Mouse (Mus musculus): ENCODE data around the gene Fam120a. TPM values are rescaled to one million over a fixed set of nuclear protein-coding genes. Genes with fewer than 3 reads are reported as not detected.
A peak's percentile ranks its signal among the peaks of the same experiment; 100 is the strongest.

Gene Fam120a
- total and polyA plus RNA-seq, 2 experiments from 2014 or later: 9.5 to 58.3 TPM

GRCm38 (mm10) chr13:48895376-48895775, 72.4 kb downstream of the Fam120a start:
- no peak for DNase-seq (ENCODE audit: low spot score)
- no peak overlapping the region for H3K27ac ChIP-seq (ENCODE audit: low read depth, low read length)
- H3K4me2 ChIP-seq (ENCODE audit: low read depth, low read length, poor library complexity, severe bottlenecking): no peak overlapping the region
- H3K9me3 ChIP-seq (ENCODE audit: low read length): no peaks in the 10 kb centered on the region
- H3K27me3 ChIP-seq (ENCODE audit: insufficient read depth, low read length): no peaks in the 10 kb centered on the region
- H3K4me3 ChIP-seq (ENCODE audit: low read depth, low read length): no peak overlapping the region
- no peak for TF ChIP-seq CTCF (IDR thresholded peaks at IDR 0.05)
- no peak overlapping the region for H3K9ac ChIP-seq (replicated peaks; ENCODE audit: low read length, poor library complexity, severe bottlenecking)
- H3K36me3 ChIP-seq (ENCODE audit: insufficient read depth, low read length): peaks cover 40% of the 10 kb centered on the region
- ATAC-seq (ENCODE audit: low FRiP score): no peak
- 89% methylated on average over 5 of the region's 5 CpGs for WGBS
- H3K4me1 ChIP-seq (ENCODE audit: insufficient read depth, low read length): no peaks in the 10 kb centered on the region

DNA sequence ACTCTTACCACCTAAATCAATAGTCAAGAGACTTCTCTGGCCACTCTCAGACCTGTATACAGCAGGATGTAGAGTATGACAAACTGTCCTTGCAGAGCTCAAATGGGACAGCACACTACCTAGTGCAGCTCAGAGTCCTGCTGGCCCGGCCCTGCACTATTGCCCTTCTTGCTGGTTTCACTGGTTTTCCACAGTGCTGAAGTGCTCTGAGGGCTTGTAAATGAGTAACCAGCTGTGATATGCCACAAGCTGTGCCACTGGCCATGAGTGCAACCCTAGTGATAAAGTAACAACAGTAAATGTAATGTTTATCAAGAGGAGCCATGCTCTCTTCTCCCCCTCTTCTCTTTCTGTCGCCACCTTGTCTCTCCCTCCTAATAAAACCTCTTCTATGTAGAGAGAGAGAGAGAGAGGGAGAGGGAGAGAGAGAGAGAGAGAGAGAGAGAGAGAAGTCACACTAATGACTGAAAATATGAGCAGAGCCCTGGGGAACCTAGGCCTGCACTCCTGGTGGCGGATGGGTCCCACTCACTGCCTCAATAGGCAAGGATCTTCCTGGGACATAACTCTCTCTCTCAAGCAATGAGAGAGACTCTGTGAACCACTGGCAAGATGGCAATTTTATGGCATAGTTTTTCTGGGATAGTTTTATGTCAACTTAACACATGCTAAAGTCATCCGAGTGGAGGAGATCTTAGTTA, 77.4 kb downstream of the Fam120a start:
- H3K4me1 ChIP-seq (ENCODE audit: insufficient read depth, low read length): no peaks in the 10 kb centered on the region
- H3K4me2 ChIP-seq (ENCODE audit: low read depth, low read length, poor library complexity, severe bottlenecking): no peak overlapping the region
- peaks cover 54% of the 10 kb centered on the region for H3K36me3 ChIP-seq (ENCODE audit: insufficient read depth, low read length)
- 96% methylated on average over 4 of the region's 4 CpGs for WGBS
- no peak overlapping the region for H3K9ac ChIP-seq (replicated peaks; ENCODE audit: low read length, poor library complexity, severe bottlenecking)
- no peak for TF ChIP-seq CTCF (IDR thresholded peaks at IDR 0.05)
- no peaks in the 10 kb centered on the region for H3K27me3 ChIP-seq (ENCODE audit: insufficient read depth, low read length)
- ATAC-seq (ENCODE audit: low FRiP score): no peak
- no peak overlapping the region for H3K4me3 ChIP-seq (ENCODE audit: low read depth, low read length)
- no peak overlapping the region for H3K27ac ChIP-seq (ENCODE audit: low read depth, low read length)
- DNase-seq (ENCODE audit: low spot score): no peak
- H3K9me3 ChIP-seq (ENCODE audit: low read length): no peaks in the 10 kb centered on the region

GRCm38 (mm10) chr13:48878534-48878933, 89.3 kb downstream of the Fam120a start:
- Histone ChIP-seq H3K4me2 (ENCODE audit: low read depth, low read length, poor library complexity, severe bottlenecking) (peak overlapping the region; percentile 71), H3K9ac (replicated peaks; ENCODE audit: low read length, poor library complexity, severe bottlenecking) (peak overlapping the region; percentile 81), H3K9me3 (ENCODE audit: low read length) (no peaks in the 10 kb centered on the region), H3K27ac (ENCODE audit: low read depth, low read length) (peak overlapping the region; percentile 86), H3K4me3 (ENCODE audit: low read depth, low read length) (peak overlapping the region; percentile 45), H3K27me3 (ENCODE audit: insufficient read depth, low read length) (no peaks in the 10 kb centered on the region), H3K4me1 (ENCODE audit: insufficient read depth, low read length) (peaks cover 4% of the 10 kb centered on the region; the same call in 1 of the 2 replicates), H3K36me3 (ENCODE audit: insufficient read depth, low read length) (peaks cover 22% of the 10 kb centered on the region)
- peak; percentile 99 for ATAC-seq (ENCODE audit: low FRiP score)
- no peak for TF ChIP-seq CTCF (IDR thresholded peaks at IDR 0.05)
- DNase-seq (ENCODE audit: low spot score): peak; percentile 99
- WGBS: under 1% methylated on average over 36 of the region's 36 CpGs

DNA sequence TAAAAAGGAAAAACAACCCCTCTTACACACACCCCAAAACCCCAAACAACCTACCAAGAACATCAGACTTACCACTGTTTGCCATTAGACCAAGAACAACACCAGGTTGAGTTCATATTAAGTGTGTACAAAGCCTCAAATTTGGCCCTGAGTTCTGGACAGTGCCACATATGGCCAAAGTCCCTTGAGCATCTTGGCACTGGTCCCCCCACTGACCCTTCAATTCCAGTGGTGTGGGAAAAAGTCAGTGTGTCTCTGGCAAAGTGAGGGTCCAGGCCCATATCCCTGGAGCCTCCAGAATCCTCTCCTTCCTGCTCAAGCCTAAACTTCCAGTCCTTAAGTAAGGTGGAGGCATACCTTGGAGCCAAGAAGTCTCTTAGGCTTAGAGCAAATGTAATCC, 90.0 kb downstream of the Fam120a start:
- DNase-seq (ENCODE audit: low spot score) (no peak), ATAC-seq (ENCODE audit: low FRiP score) (no peak)
- Histone ChIP-seq H3K36me3 (ENCODE audit: insufficient read depth, low read length) (peaks cover 20% of the 10 kb centered on the region), H3K4me2 (ENCODE audit: low read depth, low read length, poor library complexity, severe bottlenecking) (peak overlapping the region; percentile 71), H3K4me3 (ENCODE audit: low read depth, low read length) (peak overlapping the region; percentile 45; the same call in 1 of the 2 replicates), H3K4me1 (ENCODE audit: insufficient read depth, low read length) (peaks cover 4% of the 10 kb centered on the region; the same call in 1 of the 2 replicates), H3K9ac (replicated peaks; ENCODE audit: low read length, poor library complexity, severe bottlenecking) (peak overlapping the region; percentile 81; the same call in 1 of the 2 replicates), H3K9me3 (ENCODE audit: low read length) (no peaks in the 10 kb centered on the region), H3K27me3 (ENCODE audit: insufficient read depth, low read length) (no peaks in the 10 kb centered on the region), H3K27ac (ENCODE audit: low read depth, low read length) (peak overlapping the region; percentile 86; the same call in 1 of the 2 replicates)
- no peak for TF ChIP-seq CTCF (IDR thresholded peaks at IDR 0.05)

- ATAC-seq (ENCODE audit: low FRiP score) (no peak), DNase-seq (ENCODE audit: low spot score) (no peak)
- Histone ChIP-seq H3K9ac (replicated peaks; ENCODE audit: low read length, poor library complexity, severe bottlenecking) (no peak overlapping the region), H3K4me2 (ENCODE audit: low read depth, low read length, poor library complexity, severe bottlenecking) (no peak overlapping the region), H3K27me3 (ENCODE audit: insufficient read depth, low read length) (no peaks in the 10 kb centered on the region), H3K27ac (ENCODE audit: low read depth, low read length) (no peak overlapping the region), H3K4me3 (ENCODE audit: low read depth, low read length) (no peak overlapping the region), H3K4me1 (ENCODE audit: insufficient read depth, low read length) (peaks cover 21% of the 10 kb centered on the region), H3K9me3 (ENCODE audit: low read length) (no peaks in the 10 kb centered on the region), H3K36me3 (ENCODE audit: insufficient read depth, low read length) (no peaks in the 10 kb centered on the region; the same call in none of the 2 replicates)
- 77% methylated on average over 5 of the region's 5 CpGs for WGBS
- no peak for TF ChIP-seq CTCF (IDR thresholded peaks at IDR 0.05)
These were observed 95.1 kb downstream of the Fam120a start for GRCm38 (mm10) chr13:48872726-48873125.

DNA sequence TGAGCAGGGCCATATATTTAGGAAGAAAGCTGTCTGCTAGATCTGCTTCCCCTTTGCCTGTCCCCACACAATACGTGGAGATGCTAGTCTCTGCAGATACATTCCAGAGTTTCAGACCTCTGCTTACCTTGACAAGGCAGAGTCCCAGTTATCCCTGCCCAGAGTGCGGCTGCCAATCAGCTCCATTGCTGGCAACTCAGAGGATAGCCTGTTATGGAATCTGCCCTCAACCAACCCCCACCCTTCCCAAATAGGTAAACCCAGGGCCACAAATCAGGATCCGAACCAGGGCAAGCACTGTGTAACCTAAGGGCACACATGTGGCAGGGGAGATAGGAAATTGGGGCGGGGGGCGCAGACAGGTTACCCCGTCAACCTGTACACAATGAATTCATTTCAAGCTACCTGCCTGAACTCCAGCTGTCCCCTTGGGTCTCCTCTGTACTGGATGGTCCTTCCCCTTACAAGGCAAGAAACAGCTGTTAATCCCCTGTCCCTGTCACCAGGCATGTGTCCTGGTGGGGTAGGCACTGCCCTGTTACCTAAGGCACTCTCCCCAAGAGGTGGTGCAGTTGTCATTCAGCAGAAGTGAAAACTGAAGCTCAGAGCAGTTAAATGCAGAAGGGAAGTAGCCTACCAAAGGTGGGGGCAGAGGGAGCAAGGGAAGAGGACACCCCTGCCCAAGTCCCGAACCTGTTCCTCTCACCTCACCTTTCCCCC, 95.8 kb downstream of the Fam120a start:
- H3K9me3 ChIP-seq (ENCODE audit: low read length): no peaks in the 10 kb centered on the region
- peak overlapping the region; percentile 83 for H3K4me3 ChIP-seq (ENCODE audit: low read depth, low read length)
- no peak for TF ChIP-seq CTCF (IDR thresholded peaks at IDR 0.05)
- no peak overlapping the region for H3K27ac ChIP-seq (ENCODE audit: low read depth, low read length)
- peaks cover 21% of the 10 kb centered on the region for H3K4me1 ChIP-seq (ENCODE audit: insufficient read depth, low read length)
- no peaks in the 10 kb centered on the region for H3K27me3 ChIP-seq (ENCODE audit: insufficient read depth, low read length)
- WGBS: 73% methylated on average over 7 of the region's 7 CpGs
- H3K4me2 ChIP-seq (ENCODE audit: low read depth, low read length, poor library complexity, severe bottlenecking): peak overlapping the region; percentile 94
- no peaks in the 10 kb centered on the region; the same call in none of the 2 replicates for H3K36me3 ChIP-seq (ENCODE audit: insufficient read depth, low read length)
- no peak for DNase-seq (ENCODE audit: low spot score)
- ATAC-seq (ENCODE audit: low FRiP score): no peak
- peak overlapping the region; percentile 95 for H3K9ac ChIP-seq (replicated peaks; ENCODE audit: low read length, poor library complexity, severe bottlenecking)

Data from midbrain, postnatal 0 days (tissue).